Mouse (Mus musculus): ENCODE results near the gene Epha1.

- TF ChIP-seq GATA1 (IDR thresholded peaks at IDR 0.05; ENCODE audit: low read length) (no peak), TAL1 (IDR thresholded peaks at IDR 0.05; ENCODE audit: low read length) (no peak)
Observed at GRCm38 (mm10) chr6:42380416-42381144, 7.5 kb upstream of the Epha1 start.
